Mouse (Mus musculus) adrenal gland, postnatal 14 days (tissue): Measurements from ENCODE around the gene Vps53. TPM values are rescaled to one million over a fixed set of nuclear protein-coding genes. Genes with fewer than 3 reads are reported as not detected.

Experiments
- DNase-seq: peaks from one replicate; pipeline ENCODE4 v3.0.0; 2021; ENCODE audit warnings: mixed read lengths
- total RNA-seq: library from RNA; stranded (reverse); gene quantifications from 2 replicates; pipeline ENCODE4 v1.2.3, GENCODE M21; 2021

The Vps53 gene
- total RNA-seq, 1 experiment from 2014 or later = 39.5 TPM

DNA sequence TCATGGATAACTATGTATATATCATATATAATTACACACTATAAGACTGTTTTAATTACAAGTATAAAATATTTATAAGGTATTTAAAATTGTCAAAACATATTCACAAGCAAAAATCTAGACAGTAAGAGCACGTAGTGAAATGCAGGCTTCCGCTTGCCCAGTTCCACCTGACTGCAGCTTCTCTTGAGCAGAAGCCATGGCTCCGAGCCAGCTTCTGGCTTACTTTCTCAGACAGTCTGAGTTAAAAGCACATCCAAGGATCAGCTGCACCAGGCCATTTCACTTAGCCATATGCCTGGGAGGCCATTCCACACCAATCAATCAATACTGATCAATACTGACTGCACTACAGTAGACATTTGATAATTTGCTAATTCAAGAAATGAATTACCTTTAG is 10.5 kb downstream of the Vps53 start:
- no peak for DNase-seq

DNA sequence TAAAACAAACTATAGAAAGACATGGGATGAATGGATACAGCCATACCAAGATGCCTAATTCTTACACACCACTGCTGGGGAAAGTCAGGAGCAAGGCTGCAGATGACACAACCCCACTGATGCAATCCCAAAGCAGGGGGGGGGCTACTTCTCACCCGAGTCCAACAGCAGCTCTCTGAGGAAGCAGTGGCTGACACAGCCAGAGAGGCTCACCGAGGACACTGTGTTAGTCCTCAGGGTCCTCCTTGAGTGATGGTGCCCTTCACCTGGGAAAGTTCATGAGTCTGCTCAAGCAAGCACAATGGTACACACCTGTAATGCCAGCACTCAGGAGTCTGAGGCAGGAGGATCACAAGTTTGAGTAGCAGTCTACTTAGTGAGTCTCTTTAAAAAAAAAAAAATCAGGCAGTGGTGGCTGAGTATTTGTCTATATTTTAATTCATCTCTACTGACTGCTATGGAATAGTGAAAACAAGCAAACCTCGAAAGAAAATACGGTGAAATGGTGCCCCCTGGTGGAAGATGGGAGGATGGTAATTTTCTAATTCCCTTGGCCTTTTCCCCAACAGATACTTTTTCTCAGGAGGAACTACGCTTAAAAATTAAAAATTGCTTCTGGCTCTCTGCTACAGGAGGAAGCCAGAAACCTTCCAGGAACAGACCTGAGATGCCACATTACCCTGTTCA is 12.2 kb downstream of the Vps53 start:
- DNase-seq = peak; percentile 89

DNA sequence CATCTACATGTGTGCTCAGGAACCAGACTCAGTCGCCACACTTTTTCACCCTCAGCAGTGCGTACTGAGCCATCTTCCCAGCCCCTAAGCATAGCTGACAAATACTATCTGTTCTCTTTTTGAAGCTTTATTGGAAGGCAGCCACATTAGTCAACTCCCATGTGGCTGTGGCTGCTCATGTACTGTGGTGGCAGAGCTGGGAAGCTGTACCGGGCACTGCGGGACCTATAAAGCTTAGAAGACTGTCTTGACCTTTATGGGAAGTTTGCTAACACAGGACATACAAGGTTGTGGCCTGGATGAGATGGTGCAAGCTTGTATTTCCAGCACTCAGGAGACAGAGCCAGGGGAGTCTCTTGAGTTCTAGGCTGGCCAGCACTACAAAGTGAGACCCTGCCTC is 12.8 kb downstream of the Vps53 start:
- peak; percentile 53 for DNase-seq

DNA sequence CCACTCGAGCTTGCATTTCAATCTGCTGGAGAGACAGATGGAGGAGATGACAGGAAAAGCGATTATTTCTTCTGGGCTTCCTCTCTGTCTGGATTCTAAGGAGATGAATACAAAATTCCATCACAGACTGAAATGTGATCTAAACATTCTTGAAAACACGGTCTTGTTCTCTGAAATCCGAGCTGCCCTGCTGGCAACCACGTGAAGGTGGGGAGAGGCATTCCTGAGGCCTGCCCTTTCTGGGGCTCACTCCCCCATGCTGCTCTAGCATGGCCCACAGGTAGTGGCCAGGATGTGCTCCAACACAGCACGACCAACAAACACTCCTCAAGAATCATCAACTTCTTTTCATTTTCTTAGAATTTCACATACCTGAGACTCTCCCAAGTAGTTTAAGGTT is 19.2 kb downstream of the Vps53 start:
- DNase-seq = no peak

DNA sequence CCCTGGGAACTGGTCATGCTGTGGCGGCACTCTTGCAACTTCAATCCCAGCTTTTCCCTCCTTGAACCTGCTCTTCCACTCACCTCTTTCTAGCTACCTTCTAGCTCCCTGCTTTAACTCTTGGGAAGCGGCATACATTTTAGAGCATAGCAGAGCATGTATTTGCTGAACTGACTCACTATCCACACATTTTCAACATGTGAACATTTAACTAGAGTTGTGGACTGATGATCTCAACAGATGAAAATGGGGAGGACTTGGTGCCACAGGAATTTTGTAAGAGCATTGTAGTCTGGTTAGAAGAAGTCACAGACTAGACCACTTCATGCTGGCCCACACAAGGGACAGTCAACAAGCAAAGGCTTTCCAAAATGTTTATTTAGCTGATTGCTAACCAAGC is 21.1 kb downstream of the Vps53 start:
- DNase-seq = no peak

DNA sequence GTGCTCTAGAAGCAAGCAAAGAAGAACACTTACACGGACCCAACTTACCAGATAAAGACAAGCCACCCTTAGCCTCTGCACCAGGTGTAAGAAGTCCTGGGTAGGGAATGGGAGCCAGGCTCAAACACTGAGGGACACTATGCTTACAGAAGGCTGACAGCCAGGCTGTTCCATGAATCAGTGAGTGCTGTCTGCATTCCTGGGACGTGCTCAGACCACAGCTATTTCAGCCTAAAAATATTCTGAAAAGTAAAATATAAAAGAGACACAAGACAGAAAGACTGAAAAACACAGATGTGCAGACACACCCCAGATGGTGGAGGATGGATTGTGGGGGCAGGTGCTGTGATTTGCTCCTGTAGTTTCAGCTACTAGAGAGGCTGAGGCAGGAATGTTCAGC is 24.6 kb downstream of the Vps53 start:
- DNase-seq = no peak

DNA sequence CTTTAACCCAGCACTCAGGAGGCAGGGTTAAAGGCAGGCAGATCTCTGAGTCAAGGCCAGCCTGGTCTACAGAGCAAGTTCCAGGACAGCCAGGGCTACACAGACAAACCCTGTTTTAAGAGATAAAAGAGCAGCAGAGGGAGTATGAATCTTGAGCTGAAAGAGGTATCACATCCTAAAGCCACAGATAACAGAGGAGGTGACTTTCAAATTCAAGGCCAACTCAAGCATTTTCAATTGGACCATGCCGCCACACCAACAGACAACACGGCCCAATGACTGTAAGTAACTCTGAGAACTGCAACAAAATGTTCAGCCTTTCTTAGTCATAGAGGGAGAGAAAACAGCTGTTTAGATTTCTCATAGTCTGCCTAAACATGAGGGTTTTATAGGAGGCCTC is 25.2 kb downstream of the Vps53 start:
- DNase-seq = no peak

DNA sequence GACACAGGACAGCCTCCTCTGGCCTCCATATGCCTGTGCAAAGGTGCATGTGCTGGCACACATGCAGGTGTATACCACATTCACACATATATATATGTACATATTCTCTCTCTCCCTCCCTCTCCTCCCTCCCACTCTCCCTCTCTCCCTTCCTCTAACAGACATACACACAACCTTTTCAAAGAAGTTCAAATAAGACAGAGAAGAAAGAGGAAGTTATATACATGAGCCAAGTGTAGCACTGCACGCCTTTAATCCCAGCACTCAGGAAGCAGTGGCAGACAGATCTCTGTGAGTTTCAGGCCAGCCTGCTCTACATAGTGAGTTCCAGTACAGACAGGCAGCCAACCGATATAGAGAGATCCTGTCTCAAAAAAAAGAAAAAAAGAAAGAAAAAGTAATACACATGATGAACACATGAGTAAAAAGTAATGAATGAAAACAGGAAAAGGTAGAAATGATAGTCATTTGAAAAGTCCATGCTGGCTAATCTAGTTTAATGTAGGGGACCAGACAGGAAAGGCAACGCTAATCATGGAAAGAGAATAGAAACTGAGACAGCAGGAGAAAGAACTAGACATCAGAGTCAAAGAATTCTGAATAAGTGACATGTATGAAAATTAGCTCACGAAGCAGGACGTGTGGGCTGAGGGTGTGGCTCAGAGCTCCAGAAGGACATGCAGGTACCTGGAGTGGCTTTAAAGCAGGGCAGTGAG is 26.1 kb downstream of the Vps53 start:
- no peak for DNase-seq

DNA sequence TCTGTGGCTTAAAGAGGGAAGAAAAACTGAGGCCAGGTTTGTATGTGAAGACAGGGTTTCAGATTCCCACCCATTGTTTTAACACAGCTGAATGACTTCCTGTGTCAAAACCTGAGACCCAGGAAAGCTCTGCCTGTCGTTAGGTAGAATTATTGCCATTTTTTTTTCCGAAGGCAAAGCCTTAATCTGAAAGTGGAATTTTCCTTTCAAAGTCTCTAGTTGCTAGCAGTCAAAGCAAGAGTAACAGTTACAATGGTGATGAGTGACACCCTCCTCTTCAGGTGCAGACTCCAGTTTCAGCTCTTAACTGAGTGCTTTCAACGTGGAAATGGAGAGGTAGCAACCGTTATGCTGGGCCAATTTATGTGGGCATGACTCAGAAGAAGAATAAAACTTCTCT is 28.5 kb downstream of the Vps53 start:
- DNase-seq = no peak

DNA sequence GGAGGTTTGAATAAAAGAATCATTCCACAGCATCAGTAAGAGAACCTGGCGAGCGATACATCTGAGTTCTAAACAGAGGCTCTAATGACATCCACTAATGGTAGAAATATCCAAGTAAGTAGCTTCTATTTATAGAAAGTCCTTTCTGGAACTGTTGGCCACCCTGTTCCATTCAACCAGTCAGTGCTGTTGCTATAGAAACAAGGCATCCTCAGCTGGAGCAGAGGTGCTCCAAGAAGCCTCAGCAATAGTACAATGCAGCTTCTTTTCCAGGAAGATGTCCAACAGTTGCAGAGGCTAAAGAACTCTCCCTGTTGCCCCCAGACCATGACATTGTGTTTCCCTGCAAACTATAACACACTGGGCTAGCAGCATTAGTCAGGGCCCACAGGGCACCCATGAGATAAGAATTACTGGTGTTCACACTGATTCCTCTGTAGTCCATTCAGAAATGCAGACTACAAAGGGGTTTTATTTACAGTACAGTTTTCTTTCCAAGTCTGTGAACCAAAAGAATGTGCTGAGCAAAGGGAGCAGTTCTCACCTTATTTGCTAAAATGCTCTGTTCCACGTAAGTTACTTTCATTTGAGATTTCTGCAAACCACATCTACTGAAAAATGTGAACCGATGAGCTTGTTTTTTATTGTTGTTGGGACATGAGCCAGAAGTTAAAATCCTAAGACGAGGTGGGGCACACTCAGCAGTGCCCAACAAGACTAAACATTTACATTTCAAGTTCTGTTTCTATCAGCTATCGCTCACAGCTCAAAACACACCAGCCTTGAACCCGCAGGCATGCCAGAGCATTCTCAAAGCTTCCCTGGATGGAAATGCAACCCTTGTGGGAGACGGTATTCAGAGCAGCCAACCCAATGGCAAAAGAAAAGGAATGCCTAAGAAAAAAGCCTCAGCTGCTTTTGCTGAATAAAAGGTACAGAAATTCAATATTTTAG is 31.1 kb downstream of the Vps53 start:
- DNase-seq = no peak

DNA sequence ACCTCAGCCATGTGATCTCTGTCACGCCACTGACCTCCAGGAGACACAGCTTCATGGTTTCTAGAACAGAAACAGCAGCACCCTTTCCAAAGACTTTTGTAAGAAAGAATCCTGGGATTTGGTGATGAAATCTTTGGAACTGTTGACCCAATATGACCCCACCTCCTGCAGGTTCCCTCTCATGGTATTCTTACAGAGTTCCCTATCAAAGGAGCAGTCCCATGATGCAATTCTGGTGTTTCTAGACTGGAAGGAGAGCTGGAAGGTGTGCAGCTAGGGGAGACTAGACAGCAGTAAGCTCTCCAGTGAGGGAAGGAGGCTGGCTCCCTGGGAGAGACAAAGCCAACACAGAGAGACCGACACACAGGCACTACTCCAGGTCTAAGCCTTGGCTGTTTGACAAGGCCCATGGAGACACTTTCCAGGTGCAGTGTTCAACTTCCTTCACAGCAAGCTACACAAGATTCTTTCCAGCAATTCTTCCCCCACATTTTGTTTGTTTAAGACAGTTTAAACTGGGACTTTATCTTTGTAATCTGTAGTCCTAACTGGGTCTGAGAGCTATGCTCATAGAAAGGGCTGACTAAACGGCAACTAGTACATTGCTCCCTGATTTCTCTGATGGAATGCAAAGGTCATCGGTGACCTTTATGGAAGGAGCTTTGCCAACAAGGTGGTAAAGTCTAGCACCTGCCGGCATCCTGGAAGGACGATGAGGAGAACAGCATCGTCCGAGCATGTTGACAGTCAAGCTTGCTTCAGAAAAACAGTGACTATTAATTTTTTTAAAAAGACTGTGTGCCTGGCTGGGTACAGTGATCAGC is 33.0 kb downstream of the Vps53 start:
- DNase-seq = no peak

DNA sequence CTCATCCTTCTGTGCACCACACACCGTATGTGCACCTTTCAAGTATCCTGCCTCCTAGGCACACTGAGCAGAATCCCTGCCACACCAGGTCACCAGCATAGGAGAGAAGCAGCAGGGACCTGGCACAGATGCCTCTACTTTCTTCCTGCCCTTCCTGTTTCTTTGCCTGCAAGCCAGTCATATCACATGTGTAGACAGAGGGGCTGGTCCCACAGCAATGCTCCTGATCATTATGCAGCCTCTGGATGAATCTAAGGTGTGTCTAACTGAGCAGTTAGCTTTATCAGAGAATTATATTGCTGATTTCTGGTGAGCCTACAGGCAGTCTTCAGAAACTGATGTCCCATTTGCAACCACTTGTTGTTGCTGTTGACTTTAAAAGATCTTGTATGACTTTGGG is 34.3 kb downstream of the Vps53 start:
- no peak for DNase-seq

DNA sequence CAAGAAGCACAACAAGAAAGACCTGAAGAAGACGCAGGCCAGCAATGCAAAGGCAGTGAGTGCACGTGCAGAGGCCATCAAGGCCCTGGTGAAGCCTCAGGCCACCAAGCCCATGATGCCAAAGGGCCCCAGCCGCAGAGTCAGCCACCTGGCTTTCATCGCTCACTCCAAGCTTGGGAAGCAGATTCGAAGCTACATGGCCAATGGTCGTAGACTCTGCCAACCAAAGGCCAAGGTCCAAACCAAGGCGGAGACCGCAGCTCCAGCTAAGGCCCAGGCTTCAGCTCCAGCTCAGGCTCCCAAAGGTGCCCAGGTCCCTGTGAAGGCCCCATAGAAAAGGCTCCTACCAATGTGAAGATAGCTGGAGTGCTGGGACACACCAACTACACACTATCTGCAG is 35.1 kb downstream of the Vps53 start:
- no peak for DNase-seq

DNA sequence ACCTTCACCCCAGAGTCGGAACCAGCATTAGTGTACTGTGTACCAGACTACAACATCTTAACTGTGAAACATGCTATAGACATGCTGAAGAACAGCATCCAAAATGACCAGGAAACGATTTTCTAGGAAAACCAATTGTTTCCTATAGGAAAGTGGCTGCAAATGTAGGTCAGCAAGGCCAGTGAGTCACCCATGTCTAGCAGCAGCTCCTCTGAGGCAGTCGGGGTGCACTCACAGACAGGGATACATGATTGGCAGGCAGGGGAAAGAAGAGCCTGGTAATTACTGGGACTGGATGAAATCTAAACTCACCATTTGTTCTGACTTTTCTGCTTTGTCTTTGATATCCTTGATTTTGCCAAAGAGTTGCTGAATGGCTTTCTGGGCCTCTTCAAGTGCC is 41.5 kb downstream of the Vps53 start:
- DNase-seq = no peak

DNA sequence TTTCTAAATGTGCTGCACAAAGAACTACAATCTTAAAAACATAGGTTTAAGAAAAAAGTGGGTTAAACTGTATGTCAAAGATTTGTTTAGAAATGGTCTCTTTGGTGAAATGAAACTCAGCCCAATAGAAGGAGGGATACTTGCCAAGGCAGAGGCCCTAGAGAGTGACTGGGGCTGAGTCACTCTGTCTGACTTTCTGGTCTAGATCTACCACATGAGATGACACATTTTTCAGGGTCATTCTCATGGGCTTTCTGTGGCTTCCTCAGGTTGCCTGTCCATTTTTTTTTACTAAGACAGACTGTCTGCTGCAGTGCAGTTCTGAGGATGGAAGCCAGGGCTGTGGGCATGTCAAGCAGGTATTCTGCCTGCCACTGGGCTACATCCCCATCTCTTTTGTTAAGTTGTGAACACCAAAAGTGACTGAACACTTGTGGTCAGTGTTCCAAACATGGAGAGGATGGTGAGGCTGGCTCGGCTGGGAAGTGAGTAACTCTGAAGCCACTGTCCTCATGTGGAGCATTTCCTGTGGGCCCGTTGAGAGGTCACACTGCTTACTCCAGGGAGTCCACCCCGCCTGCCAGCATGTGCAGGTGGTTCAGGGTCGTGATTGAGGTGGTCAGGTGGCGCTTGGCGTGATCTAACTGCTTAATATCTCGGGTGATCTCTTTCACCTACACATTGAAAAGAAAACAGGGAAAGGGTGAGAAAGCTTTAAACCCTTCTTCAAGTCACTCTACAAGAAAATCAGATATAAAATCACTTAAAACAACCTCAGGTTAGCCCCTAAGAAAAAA is 43.6 kb downstream of the Vps53 start:
- peak; percentile 72 for DNase-seq

DNA sequence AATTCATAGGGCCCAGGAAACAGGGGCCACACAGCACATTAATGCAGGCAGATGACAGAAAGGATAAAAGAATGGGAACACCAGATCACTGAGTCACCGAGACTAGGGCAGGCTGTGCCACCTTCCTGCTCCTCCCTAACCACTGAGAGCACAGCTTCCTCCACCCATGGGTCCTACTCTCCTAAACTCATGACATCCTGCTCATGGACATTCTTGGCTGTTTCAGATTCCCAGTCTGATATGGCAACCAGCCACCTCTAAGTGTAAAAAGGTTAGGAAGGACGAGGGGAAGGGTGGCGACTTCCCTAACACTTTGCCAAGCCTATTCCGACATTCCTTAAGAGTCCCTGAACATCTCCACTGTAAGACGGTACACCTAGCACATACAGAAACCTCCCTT is 48.6 kb downstream of the Vps53 start:
- DNase-seq = peak; percentile 33

DNA sequence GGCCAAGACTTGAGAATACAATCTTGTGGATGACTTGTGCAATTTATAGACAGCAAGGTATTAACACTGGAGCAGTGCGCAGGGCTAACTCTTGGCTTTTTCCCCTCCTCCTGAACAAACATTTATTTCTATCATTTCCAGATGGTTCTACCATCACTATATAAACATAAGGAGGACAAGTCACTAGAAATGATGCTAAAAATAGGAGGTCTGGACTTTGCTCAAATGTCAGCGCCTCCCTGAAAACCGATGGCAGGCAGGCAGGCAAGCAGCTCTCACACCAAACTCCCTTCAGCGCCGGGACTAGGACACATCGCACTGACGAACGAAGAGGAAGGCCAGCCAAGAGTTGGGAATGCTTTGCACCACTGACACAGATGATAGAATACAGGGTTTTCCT is 54.1 kb downstream of the Vps53 start:
- DNase-seq = no peak

DNA sequence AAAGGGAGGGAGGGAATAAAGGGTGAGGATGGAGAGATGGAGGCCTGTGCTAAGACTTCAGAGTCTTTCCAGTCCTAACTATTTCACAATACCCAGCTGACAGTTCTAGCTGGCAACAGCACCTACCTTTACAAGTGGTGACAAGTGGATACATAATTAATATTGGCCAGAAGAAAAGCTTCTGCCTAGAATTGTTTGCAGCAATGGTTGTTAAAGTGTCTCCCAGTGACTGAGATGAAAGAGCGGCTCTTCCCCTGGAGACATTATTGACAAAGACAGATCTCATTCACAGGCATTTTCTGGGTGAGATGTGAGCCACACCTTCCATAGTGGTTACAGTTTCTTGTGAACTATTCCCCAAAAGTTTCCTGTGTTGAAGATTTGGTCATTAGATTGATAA is 55.9 kb downstream of the Vps53 start:
- no peak for DNase-seq

DNA sequence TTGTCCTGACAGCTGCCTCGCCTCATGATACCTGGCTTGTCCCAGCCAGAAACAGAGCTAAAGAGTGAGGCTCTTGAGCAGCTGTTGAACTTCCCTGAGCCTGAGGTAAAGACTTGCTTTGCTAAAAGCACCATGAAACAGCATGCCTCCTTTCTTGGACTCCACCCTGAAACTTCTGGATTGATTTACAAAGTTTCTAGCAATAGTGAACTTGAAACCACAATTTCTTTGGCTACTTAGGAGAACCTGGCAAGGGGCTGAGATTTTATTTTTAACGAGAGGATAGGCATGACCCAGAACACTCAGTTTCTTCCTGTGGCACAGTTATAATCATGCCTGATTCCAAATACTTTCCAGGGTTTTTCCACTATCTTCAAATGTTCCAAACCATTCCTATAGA is 56.9 kb downstream of the Vps53 start:
- DNase-seq = no peak

DNA sequence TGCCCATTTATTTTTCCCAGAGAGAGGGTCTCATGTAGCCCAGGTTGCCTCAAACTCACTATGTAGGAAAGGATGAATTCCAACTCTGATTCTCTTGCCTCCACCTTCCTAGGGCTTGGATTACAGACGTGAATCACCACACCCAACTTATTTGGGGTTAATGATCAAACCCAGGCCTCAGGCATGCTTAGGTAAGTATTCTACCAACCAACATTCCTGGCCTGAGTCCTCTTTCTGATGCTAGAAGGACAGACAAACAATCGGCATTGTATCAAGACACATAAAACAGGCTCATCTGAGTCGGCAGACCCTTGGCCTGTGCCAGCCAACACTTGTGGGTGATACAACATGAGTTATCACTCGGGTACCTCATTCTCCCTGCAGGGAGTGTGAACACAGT is 58.4 kb downstream of the Vps53 start:
- DNase-seq = no peak

DNA sequence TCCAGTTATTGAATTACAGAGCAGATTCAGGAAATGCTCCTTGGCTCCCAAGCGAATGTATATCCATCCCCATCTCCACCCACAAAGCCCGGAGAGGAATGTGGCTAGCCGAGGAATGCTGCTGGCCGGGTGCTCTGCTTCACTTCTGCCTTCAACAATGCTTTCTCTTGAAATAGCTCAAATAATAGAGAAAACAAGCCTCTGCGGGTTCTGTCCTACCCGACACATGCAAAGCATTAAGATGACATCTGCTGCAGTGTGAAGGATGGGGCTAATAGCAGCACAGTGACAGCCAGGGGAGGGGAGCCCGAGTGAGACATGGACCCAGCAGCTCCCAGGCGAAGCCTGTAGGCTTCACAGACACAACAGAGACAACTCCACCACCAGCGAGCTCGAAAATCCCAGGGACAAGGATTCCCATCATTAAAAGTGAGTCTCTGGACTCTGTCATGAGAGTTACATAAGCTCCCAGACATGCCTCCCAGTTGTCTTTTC is 59.0 kb downstream of the Vps53 start:
- no peak for DNase-seq
